Mouse (Mus musculus) C2C12 (cell line): ENCODE data around the gene Engase. TPM values are rescaled to one million over a fixed set of nuclear protein-coding genes. Genes with fewer than 3 reads are reported as not detected.

Experiments used
- H3K27me3 ChIP-seq: one replicate; pipeline ENCODE4 v1.6.1; 2011; ENCODE audit not compliant: control insufficient read depth, insufficient read depth, insufficient read length
- H3K36me3 ChIP-seq: one replicate; pipeline ENCODE4 v1.6.1; 2011; ENCODE audit not compliant: control insufficient read depth, insufficient read depth
- H3K4me3 ChIP-seq: one replicate; pipeline ENCODE4 v1.5.1; 2011; ENCODE audit warnings: mild to moderate bottlenecking, control low read depth; ENCODE audit not compliant: poor library complexity, insufficient read depth, severe bottlenecking
- H3K79me2 ChIP-seq: one replicate; pipeline ENCODE4 v1.6.1; 2011; ENCODE audit not compliant: control insufficient read depth, insufficient read depth
- H3K79me3 ChIP-seq: one replicate; pipeline ENCODE4 v1.6.1; 2011; ENCODE audit warnings: low read depth, control low read depth
- H3ac ChIP-seq: one replicate; pipeline ENCODE3; 2011; ENCODE audit warnings: low read depth; ENCODE audit not compliant: control insufficient read depth, insufficient read length
- CEBPB ChIP-seq: IDR thresholded peaks from one replicate; pipeline ENCODE4 v1.6.1; 2011; ENCODE audit warnings: low read depth, mild to moderate bottlenecking, control low read depth, moderate library complexity
- CTCF ChIP-seq: IDR thresholded peaks from one replicate; pipeline ENCODE4 v1.5.1; 2011; ENCODE audit not compliant: control insufficient read depth, insufficient read depth, insufficient read length
- FOSL1 ChIP-seq: IDR thresholded peaks from one replicate; pipeline ENCODE4 v1.8.0; 2011; ENCODE audit warnings: mild to moderate bottlenecking, low read length; ENCODE audit not compliant: poor library complexity, insufficient read depth, severe bottlenecking
- MAX ChIP-seq: IDR thresholded peaks from one replicate; pipeline ENCODE4 v1.6.1; 2011; ENCODE audit warnings: mild to moderate bottlenecking, control low read depth
- MYOD1 ChIP-seq: IDR thresholded peaks from one replicate; pipeline ENCODE4 v1.6.1; 2011; ENCODE audit warnings: low read depth; ENCODE audit not compliant: control insufficient read depth, insufficient read length
- MYOG ChIP-seq: IDR thresholded peaks from one replicate; pipeline ENCODE4 v1.6.1; 2011; ENCODE audit not compliant: control insufficient read depth, insufficient read length; ENCODE audit errors: extremely low read depth
- USF1 ChIP-seq: IDR thresholded peaks from one replicate; pipeline ENCODE4 v1.6.1; 2011; ENCODE audit warnings: low read depth, mild to moderate bottlenecking, control low read depth, moderate library complexity
- polyA plus RNA-seq: library from polyadenylated mRNA; unstranded; fragments of >200 nt; fragmentation: generic; extraction: Trizol; gene quantifications from one replicate; pipeline ENCODE4 v1.2.1, GENCODE M21; 2012; ENCODE audit warnings: missing spikeins

The Engase gene
- polyA plus RNA-seq, 1 experiment = 2.1 TPM

GRCm38 (mm10) chr11:118473161-118473560, 3.5 kb upstream of the Engase start:
- H3K79me2 ChIP-seq = no peaks in the 10 kb centered on the region
- no peaks in the 10 kb centered on the region for H3K36me3 ChIP-seq
- no peak overlapping the region for H3ac ChIP-seq
- peaks cover 21% of the 10 kb centered on the region for H3K27me3 ChIP-seq
- H3K4me3 ChIP-seq = no peak overlapping the region
- TF ChIP-seq MYOD1 = no peak
- no peak for TF ChIP-seq MAX
- no peak for TF ChIP-seq USF1
- H3K79me3 ChIP-seq = no peaks in the 10 kb centered on the region

- H3K36me3 ChIP-seq = no peaks in the 10 kb centered on the region
- H3K79me2 ChIP-seq = no peaks in the 10 kb centered on the region
- H3ac ChIP-seq = no peak overlapping the region
- no peak for TF ChIP-seq FOSL1
- no peak for TF ChIP-seq USF1
- no peak for TF ChIP-seq MYOG
- no peak for TF ChIP-seq CTCF
- TF ChIP-seq MAX = no peak
- no peak for TF ChIP-seq CEBPB
- TF ChIP-seq MYOD1 = no peak
- no peak overlapping the region for H3K4me3 ChIP-seq
- H3K79me3 ChIP-seq = no peaks in the 10 kb centered on the region
- peaks cover 20% of the 10 kb centered on the region for H3K27me3 ChIP-seq
Observed at GRCm38 (mm10) chr11:118473842-118474500, 2.7 kb upstream of the Engase start.

- H3K4me3 ChIP-seq = no peak overlapping the region
- H3K79me2 ChIP-seq = no peaks in the 10 kb centered on the region
- TF ChIP-seq CTCF (no peak), MYOG (no peak)
- H3K36me3 ChIP-seq = no peaks in the 10 kb centered on the region
- no peaks in the 10 kb centered on the region for H3K79me3 ChIP-seq
- peaks cover 12% of the 10 kb centered on the region for H3K27me3 ChIP-seq
- H3ac ChIP-seq = no peak overlapping the region
Observed at GRCm38 (mm10) chr11:118475496-118476083, 1.0 kb upstream of the Engase start.

DNA sequence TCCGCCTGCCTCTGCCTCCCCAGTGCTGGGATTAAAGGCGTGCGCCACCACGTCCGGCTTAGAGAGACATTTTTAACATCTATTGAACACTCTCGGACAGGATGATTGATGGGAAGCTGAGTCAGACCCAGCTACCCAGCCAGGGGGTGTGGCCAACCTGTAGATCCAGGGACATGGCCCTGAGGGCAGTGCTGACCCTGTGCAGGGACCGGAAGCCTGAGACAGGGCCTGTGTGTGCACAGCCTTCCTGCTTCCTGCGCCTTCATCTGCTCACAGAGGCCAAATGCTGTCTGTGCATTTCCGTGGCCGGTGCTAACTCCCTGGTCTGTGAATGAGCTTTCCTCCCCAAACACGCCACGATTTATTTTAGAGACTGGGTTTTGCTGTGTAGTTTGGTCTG, 3.1 kb downstream of the Engase start:
- no peaks in the 10 kb centered on the region for H3K79me2 ChIP-seq
- H3K79me3 ChIP-seq = no peaks in the 10 kb centered on the region
- no peaks in the 10 kb centered on the region for H3K36me3 ChIP-seq
- H3ac ChIP-seq = no peak overlapping the region
- H3K4me3 ChIP-seq = no peak overlapping the region
- H3K27me3 ChIP-seq = peaks cover 9% of the 10 kb centered on the region
- TF ChIP-seq FOSL1 (no peak), MYOD1 (no peak), MAX (no peak), CEBPB (no peak), MYOG (no peak), USF1 (no peak), CTCF (no peak)

DNA sequence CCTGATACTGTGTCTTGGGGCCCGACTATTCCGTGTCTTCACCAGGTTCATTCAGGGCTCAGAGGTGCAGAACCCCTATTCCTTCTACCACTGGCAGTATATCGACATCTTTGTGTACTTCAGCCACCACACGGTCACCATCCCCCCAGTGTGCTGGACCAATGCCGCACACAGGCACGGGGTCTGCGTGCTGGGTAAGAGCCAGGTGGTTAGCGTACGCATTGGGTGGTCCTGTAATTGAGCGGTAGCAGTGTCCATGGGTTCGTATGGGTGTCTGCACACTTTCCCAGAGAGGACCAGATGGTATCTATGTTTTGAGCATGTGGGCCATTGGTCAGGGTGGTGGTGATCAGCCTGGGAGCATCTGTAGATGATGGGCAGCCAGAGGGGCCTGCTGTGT, 4.6 kb downstream of the Engase start:
- Histone ChIP-seq H3K27me3 (peaks cover 19% of the 10 kb centered on the region), H3ac (no peak overlapping the region), H3K4me3 (no peak overlapping the region), H3K79me2 (no peaks in the 10 kb centered on the region), H3K79me3 (no peaks in the 10 kb centered on the region), H3K36me3 (no peaks in the 10 kb centered on the region)
- TF ChIP-seq USF1 (no peak), FOSL1 (no peak), MAX (no peak), CTCF (no peak), CEBPB (no peak), MYOG (no peak), MYOD1 (no peak)

- Histone ChIP-seq H3K36me3 (no peaks in the 10 kb centered on the region), H3K79me2 (no peaks in the 10 kb centered on the region), H3ac (no peak overlapping the region), H3K4me3 (no peak overlapping the region), H3K79me3 (no peaks in the 10 kb centered on the region), H3K27me3 (peaks cover 21% of the 10 kb centered on the region)
- TF ChIP-seq MAX (no peak), MYOD1 (no peak), CTCF (no peak), FOSL1 (no peak), CEBPB (no peak), USF1 (no peak), MYOG (no peak)
Observed at GRCm38 (mm10) chr11:118481751-118482150, 5.1 kb downstream of the Engase start.
